Mouse (Mus musculus): ENCODE data around the gene Capza2. TPM values are rescaled to one million over a fixed set of nuclear protein-coding genes. Genes with fewer than 3 reads are reported as not detected.
"Not testable (repeated sequence)": the region's sequence is repeated elsewhere in the genome, so short reads cannot be mapped to it uniquely, and the experiment has no call there.

Gene Capza2
- total RNA-seq, 1 experiment = 73.4 TPM

- no peaks in the 10 kb centered on the region for H3K4me1 ChIP-seq (ENCODE audit: control insufficient read depth in 2 of 2, insufficient read depth in 2 of 2, low read length in 2 of 2, poor library complexity in 1 of 2)
- H3K36me3 ChIP-seq (ENCODE audit: control insufficient read depth, insufficient read depth, low read length, poor library complexity, severe bottlenecking) = no peaks in the 10 kb centered on the region
- H3K9me3 ChIP-seq (ENCODE audit: control insufficient read depth, insufficient read depth, low read depth, low read length) = no peaks in the 10 kb centered on the region
- H3K27ac ChIP-seq (ENCODE audit: insufficient read depth, low read depth, low read length, poor library complexity, severe bottlenecking) = no peak overlapping the region
- no peak overlapping the region for H3K4me3 ChIP-seq (ENCODE audit: insufficient read depth in 1 of 2, low read depth in 1 of 2, low read length in 2 of 2, poor library complexity in 1 of 2, severe bottlenecking in 1 of 2)
- TF ChIP-seq HCFC1 (IDR thresholded peaks at IDR 0.05; ENCODE audit: borderline replicate concordance, insufficient read depth, low read length) (no peak), CHD2 (IDR thresholded peaks at IDR 0.05; ENCODE audit: low read depth, low read length) (no peak), ZC3H11A (IDR thresholded peaks at IDR 0.05; ENCODE audit: borderline replicate concordance, low read depth, low read length) (no peak), MAFK (IDR thresholded peaks at IDR 0.05; ENCODE audit: insufficient read depth, low read depth, low read length) (no peak), ZNF384 (IDR thresholded peaks at IDR 0.05; ENCODE audit: low read depth, low read length) (no peak)
- no peak for DNase-seq (ENCODE audit: low read depth, low spot score)
- in situ Hi-C loops (cut with MboI; ENCODE audit: low sequenced_read_pairs in 2 of 2, unreplicated experiment in 2 of 2) = no loop called here
- no peak overlapping the region for H3K9ac ChIP-seq (ENCODE audit: insufficient read depth, low read depth, low read length, poor library complexity, severe bottlenecking)
These were observed 65.0 kb downstream of the Capza2 start for GRCm38 (mm10) chr6:17700936-17701612.

- in situ Hi-C loops (cut with MboI; ENCODE audit: low sequenced_read_pairs in 2 of 2, unreplicated experiment in 2 of 2); DNase-seq (ENCODE audit: low read depth, low spot score); H3K4me1 ChIP-seq (ENCODE audit: control insufficient read depth in 2 of 2, insufficient read depth in 2 of 2, low read length in 2 of 2, poor library complexity in 1 of 2); H3K9ac ChIP-seq (ENCODE audit: insufficient read depth, low read depth, low read length, poor library complexity, severe bottlenecking); H3K4me3 ChIP-seq (ENCODE audit: insufficient read depth in 1 of 2, low read depth in 1 of 2, low read length in 2 of 2, poor library complexity in 1 of 2, severe bottlenecking in 1 of 2); H3K27ac ChIP-seq (ENCODE audit: insufficient read depth, low read depth, low read length, poor library complexity, severe bottlenecking); H3K36me3 ChIP-seq (ENCODE audit: control insufficient read depth, insufficient read depth, low read length, poor library complexity, severe bottlenecking); H3K9me3 ChIP-seq (ENCODE audit: control insufficient read depth, insufficient read depth, low read depth, low read length): not testable (repeated sequence)
These were observed 68.0 kb downstream of the Capza2 start for GRCm38 (mm10) chr6:17704038-17704437.

GRCm38 (mm10) chr6:17705973-17706372 lies 69.9 kb downstream of the Capza2 start:
- H3K27ac ChIP-seq (ENCODE audit: insufficient read depth, low read depth, low read length, poor library complexity, severe bottlenecking) = no peak overlapping the region
- no peak overlapping the region for H3K9ac ChIP-seq (ENCODE audit: insufficient read depth, low read depth, low read length, poor library complexity, severe bottlenecking)
- no peaks in the 10 kb centered on the region for H3K9me3 ChIP-seq (ENCODE audit: control insufficient read depth, insufficient read depth, low read depth, low read length)
- H3K4me3 ChIP-seq (ENCODE audit: insufficient read depth in 1 of 2, low read depth in 1 of 2, low read length in 2 of 2, poor library complexity in 1 of 2, severe bottlenecking in 1 of 2) = no peak overlapping the region
- DNase-seq (ENCODE audit: low read depth, low spot score) = no peak
- in situ Hi-C loops (cut with MboI; ENCODE audit: low sequenced_read_pairs in 2 of 2, unreplicated experiment in 2 of 2) = no loop called here
- no peaks in the 10 kb centered on the region for H3K36me3 ChIP-seq (ENCODE audit: control insufficient read depth, insufficient read depth, low read length, poor library complexity, severe bottlenecking)
- TF ChIP-seq ZNF384 (IDR thresholded peaks at IDR 0.05; ENCODE audit: low read depth, low read length) (no peak), ZC3H11A (IDR thresholded peaks at IDR 0.05; ENCODE audit: borderline replicate concordance, low read depth, low read length) (no peak), MAFK (IDR thresholded peaks at IDR 0.05; ENCODE audit: insufficient read depth, low read depth, low read length) (no peak), CHD2 (IDR thresholded peaks at IDR 0.05; ENCODE audit: low read depth, low read length) (no peak), HCFC1 (IDR thresholded peaks at IDR 0.05; ENCODE audit: borderline replicate concordance, insufficient read depth, low read length) (no peak)
- no peaks in the 10 kb centered on the region for H3K4me1 ChIP-seq (ENCODE audit: control insufficient read depth in 2 of 2, insufficient read depth in 2 of 2, low read length in 2 of 2, poor library complexity in 1 of 2)

Other genes starting within 250 kb of the Capza2 start
- gene Met, start 172.4 kb upstream of the Capza2 start, total RNA-seq (2012; rRNA removed) = 6.8 and 7.6 TPM in 2 replicates
- 4.0 and 4.2 TPM in 2 replicates for gene St7, start 56.7 kb downstream of the Capza2 start, total RNA-seq (2012; rRNA removed)

Data from ES-E14 (cell line).